Mouse (Mus musculus): ENCODE data around the gene Eif2b3. TPM values are rescaled to one million over a fixed set of nuclear protein-coding genes. Genes with fewer than 3 reads are reported as not detected.
A peak's percentile ranks its signal among the peaks of the same experiment; 100 is the strongest.

Gene Eif2b3
- polyA plus RNA-seq, 1 experiment from 2014 or later: 29.9 TPM

DNA sequence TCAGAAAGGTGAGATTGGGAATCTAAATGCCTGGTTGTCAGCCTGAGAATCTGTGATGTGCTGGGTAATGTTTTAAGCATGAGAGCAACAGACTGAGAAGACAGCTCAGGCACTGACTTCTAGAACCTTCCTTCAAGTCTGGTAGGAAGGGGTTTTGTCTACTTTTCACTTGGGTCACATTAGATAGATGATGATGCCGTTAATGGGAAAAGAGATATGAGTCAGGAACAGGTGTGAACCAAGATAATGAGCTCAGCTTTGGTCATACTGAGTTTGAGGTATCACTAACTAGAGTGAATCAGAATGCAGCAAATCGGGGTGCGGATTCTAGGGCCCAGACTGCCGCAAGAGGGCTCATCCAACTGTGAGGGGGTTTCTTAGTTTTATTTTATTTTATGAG, 4.3 kb downstream of the Eif2b3 start:
- DNase-seq (ENCODE audit: low spot score): no peak
- Histone ChIP-seq H3K27ac (replicated peaks) (no peak overlapping the region), H3K4me1 (replicated peaks; ENCODE audit: control insufficient read depth, insufficient read depth) (no peaks in the 10 kb centered on the region), H3K4me2 (replicated peaks; ENCODE audit: low read depth) (no peak overlapping the region), H3K27me3 (ENCODE audit: control insufficient read depth, insufficient read depth, low read length) (no peaks in the 10 kb centered on the region), H3K9ac (ENCODE audit: low read length) (no peak overlapping the region), H3K4me3 (ENCODE audit: low read depth, low read length) (no peak overlapping the region), H3K36me3 (ENCODE audit: control insufficient read depth, insufficient read depth, low read length) (0 out of 2 replicates have a peak, but pooled peaks cover 4% of the 10 kb centered on the region), H3K9me3 (ENCODE audit: control insufficient read depth, low read length) (no peaks in the 10 kb centered on the region)
- ATAC-seq (ENCODE audit: low FRiP score, low TSS enrichment): no peak
- 91% methylated on average over 4 of the region's 4 CpGs for WGBS
- TF ChIP-seq EP300 (optimal IDR thresholded peaks at IDR 0.05) (no peak), CTCF (IDR thresholded peaks at IDR 0.05; ENCODE audit: low read depth) (no peak)

DNA sequence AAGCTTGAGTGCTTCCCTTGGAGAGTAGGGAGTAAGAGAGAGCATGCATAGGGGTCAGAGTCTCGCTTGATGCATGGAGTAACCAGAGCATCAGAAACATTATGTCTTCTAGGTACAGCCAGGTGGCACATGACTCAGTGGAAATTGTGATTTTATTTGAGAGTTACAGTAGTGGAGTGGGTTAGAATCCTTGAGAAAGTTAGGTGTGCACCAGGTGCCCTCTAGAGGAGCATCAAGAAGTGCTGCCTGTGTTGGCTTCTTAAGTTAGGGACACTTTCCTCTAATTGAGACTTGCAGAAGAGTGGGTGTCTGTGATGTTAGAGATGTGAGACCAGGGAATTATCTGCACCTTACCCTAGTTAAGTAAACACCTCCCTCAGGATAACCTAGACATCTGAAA, 11.9 kb downstream of the Eif2b3 start:
- Histone ChIP-seq H3K9ac (ENCODE audit: low read length) (no peak overlapping the region), H3K4me2 (replicated peaks; ENCODE audit: low read depth) (no peak overlapping the region), H3K4me3 (ENCODE audit: low read depth, low read length) (no peak overlapping the region), H3K9me3 (ENCODE audit: control insufficient read depth, low read length) (no peaks in the 10 kb centered on the region), H3K27ac (replicated peaks) (no peak overlapping the region), H3K4me1 (replicated peaks; ENCODE audit: control insufficient read depth, insufficient read depth) (no peaks in the 10 kb centered on the region), H3K27me3 (ENCODE audit: control insufficient read depth, insufficient read depth, low read length) (no peaks in the 10 kb centered on the region), H3K36me3 (ENCODE audit: control insufficient read depth, insufficient read depth, low read length) (no peaks in the 10 kb centered on the region; the same call in 1 of the 2 replicates)
- no peak for DNase-seq (ENCODE audit: low spot score)
- 94% methylated on average over 1 of the region's 1 CpGs for WGBS
- peak; percentile 44 for TF ChIP-seq CTCF (IDR thresholded peaks at IDR 0.05; ENCODE audit: low read depth)
- TF ChIP-seq EP300 (optimal IDR thresholded peaks at IDR 0.05): no peak
- no peak for ATAC-seq (ENCODE audit: low FRiP score, low TSS enrichment)

DNA sequence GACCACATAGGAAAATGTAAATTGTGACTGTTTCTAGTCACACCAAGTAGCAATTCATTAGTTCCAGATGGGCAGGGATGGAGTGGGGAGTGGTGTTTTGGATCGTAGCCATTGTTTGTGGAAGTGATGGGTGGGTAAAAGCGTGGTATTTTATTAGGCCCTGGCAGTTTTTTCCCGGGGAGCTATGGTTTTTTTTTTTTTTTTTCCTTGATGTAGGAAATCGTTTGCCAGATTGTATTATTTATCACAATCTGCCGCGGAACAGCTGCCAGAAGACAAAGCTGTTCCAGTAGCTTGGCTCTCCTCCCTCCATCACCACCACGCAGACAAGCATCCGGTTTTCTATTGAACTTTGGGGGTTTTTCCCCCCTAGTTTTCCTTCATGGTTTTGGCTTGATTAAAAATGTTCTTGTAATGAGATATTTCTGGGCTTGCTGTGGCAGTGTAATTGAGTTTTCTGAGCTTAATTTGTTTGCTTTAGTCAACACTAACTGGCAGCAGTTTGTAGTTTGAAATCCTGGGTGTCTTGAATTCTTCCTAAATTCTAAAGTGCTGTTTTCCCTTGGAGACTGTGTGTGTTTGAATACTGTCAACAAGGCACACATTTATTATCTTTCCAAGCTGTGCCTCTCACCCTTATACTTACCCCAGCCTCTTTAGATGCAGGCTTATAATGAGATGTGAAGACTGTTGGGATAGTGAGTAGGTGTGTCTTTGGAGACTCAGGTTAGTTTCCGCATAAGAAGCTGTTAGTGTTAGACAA, 20.9 kb downstream of the Eif2b3 start:
- H3K4me1 ChIP-seq (replicated peaks; ENCODE audit: control insufficient read depth, insufficient read depth): no peaks in the 10 kb centered on the region
- WGBS: 13% methylated on average over 9 of the region's 9 CpGs
- ATAC-seq (ENCODE audit: low FRiP score, low TSS enrichment): no peak

DNA sequence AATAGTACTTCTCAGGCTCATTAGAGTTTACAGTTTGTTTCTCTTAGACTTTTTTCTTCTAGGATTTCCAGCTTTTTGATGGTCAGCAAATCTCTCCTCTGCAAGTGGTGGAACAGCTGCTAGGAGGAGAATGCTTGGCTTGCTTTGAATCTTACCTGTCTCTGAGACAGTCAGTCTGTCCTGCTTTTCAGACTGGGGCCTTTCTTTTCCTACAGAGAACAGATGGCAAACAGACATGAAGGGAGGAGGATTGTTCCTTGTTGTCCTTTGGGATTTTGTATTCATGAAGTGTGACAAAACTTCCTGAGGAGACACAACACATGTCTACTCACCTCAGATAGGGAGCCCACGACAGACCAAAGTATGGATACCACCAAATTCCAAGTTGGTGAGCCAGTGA, 21.6 kb downstream of the Eif2b3 start:
- no peaks in the 10 kb centered on the region for H3K27me3 ChIP-seq (ENCODE audit: control insufficient read depth, insufficient read depth, low read length)
- H3K27ac ChIP-seq (replicated peaks): peak overlapping the region; percentile 49; the same call in 1 of the 2 replicates
- H3K36me3 ChIP-seq (ENCODE audit: control insufficient read depth, insufficient read depth, low read length): no peaks in the 10 kb centered on the region

More for the DNA sequence above, 20.9 kb downstream of the Eif2b3 start:
- no peaks in the 10 kb centered on the region for H3K27me3 ChIP-seq (ENCODE audit: control insufficient read depth, insufficient read depth, low read length)
- H3K4me3 ChIP-seq (ENCODE audit: low read depth, low read length): no peak overlapping the region
- H3K27ac ChIP-seq (replicated peaks): peak overlapping the region; percentile 49
- no peaks in the 10 kb centered on the region for H3K9me3 ChIP-seq (ENCODE audit: control insufficient read depth, low read length)
- H3K9ac ChIP-seq (ENCODE audit: low read length): no peak overlapping the region; the same call in 1 of the 2 replicates
- H3K4me2 ChIP-seq (replicated peaks; ENCODE audit: low read depth): no peak overlapping the region
- TF ChIP-seq CTCF (IDR thresholded peaks at IDR 0.05; ENCODE audit: low read depth): no peak
- no peak for TF ChIP-seq EP300 (optimal IDR thresholded peaks at IDR 0.05)
- DNase-seq (ENCODE audit: low spot score): no peak
- no peaks in the 10 kb centered on the region for H3K36me3 ChIP-seq (ENCODE audit: control insufficient read depth, insufficient read depth, low read length)

DNA sequence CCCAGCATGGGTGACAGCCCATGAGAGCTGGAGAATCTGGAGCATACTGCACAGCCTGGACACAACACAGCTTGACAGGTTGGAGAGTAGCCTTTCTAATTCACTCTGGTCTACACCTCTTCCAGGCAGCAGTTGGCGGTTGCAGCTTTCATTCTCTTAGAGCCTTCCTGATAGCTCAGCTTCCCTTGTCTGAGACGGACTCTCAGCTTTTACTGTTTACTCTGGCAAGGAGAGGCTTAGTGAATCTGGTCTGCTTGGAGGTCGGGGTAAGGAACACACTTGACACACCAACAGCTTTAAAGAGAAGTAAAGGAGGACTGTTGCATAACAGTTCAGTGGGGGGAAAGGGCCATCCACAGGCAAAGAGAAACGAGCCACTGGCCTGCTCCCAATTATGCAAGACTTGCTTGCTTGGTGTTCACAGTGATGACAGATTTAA, 22.1 kb downstream of the Eif2b3 start:
- Histone ChIP-seq H3K9me3 (ENCODE audit: control insufficient read depth, low read length) (no peaks in the 10 kb centered on the region), H3K4me1 (replicated peaks; ENCODE audit: control insufficient read depth, insufficient read depth) (no peaks in the 10 kb centered on the region), H3K27ac (replicated peaks) (peak overlapping the region; percentile 49; the same call in 1 of the 2 replicates), H3K36me3 (ENCODE audit: control insufficient read depth, insufficient read depth, low read length) (no peaks in the 10 kb centered on the region), H3K4me3 (ENCODE audit: low read depth, low read length) (no peak overlapping the region), H3K9ac (ENCODE audit: low read length) (no peak overlapping the region), H3K27me3 (ENCODE audit: control insufficient read depth, insufficient read depth, low read length) (no peaks in the 10 kb centered on the region), H3K4me2 (replicated peaks; ENCODE audit: low read depth) (no peak overlapping the region)
- no peak for DNase-seq (ENCODE audit: low spot score)
- peak; percentile 10; the same call in 1 of the 2 replicates for ATAC-seq (ENCODE audit: low FRiP score, low TSS enrichment)
- 30% methylated on average over 4 of the region's 4 CpGs for WGBS
- TF ChIP-seq CTCF (IDR thresholded peaks at IDR 0.05; ENCODE audit: low read depth) (no peak), EP300 (optimal IDR thresholded peaks at IDR 0.05) (no peak)

More for the DNA sequence above, 21.6 kb downstream of the Eif2b3 start:
- 59% methylated on average over 1 of the region's 1 CpGs for WGBS
- no peaks in the 10 kb centered on the region for H3K4me1 ChIP-seq (replicated peaks; ENCODE audit: control insufficient read depth, insufficient read depth)
- TF ChIP-seq EP300 (optimal IDR thresholded peaks at IDR 0.05): no peak
- no peak for TF ChIP-seq CTCF (IDR thresholded peaks at IDR 0.05; ENCODE audit: low read depth)
- no peak overlapping the region for H3K4me2 ChIP-seq (replicated peaks; ENCODE audit: low read depth)
- no peak for ATAC-seq (ENCODE audit: low FRiP score, low TSS enrichment)
- H3K9me3 ChIP-seq (ENCODE audit: control insufficient read depth, low read length): no peaks in the 10 kb centered on the region
- H3K9ac ChIP-seq (ENCODE audit: low read length): no peak overlapping the region
- no peak for DNase-seq (ENCODE audit: low spot score)
- H3K4me3 ChIP-seq (ENCODE audit: low read depth, low read length): no peak overlapping the region

DNA sequence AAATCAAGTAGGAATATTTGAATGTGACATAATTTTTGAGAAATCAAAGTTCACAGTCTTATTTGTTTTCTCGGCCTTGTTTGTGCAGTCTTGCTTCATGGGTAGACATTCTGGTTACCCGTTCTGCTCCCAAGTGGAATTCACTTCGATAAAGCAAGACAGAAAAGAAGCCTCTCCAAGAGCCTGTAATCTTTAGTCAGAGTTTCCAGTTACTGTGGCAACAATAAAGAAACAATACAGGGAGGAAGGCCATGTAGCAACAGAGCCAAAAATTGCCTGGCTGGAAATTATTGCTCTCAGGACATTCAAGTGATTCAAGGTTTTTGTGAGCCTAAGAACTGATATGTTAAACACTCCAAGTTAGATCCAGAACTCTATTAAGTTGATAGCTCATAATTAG, 29.6 kb downstream of the Eif2b3 start:
- H3K36me3 ChIP-seq (ENCODE audit: control insufficient read depth, insufficient read depth, low read length): no peaks in the 10 kb centered on the region
- no peaks in the 10 kb centered on the region for H3K27me3 ChIP-seq (ENCODE audit: control insufficient read depth, insufficient read depth, low read length)
- H3K4me3 ChIP-seq (ENCODE audit: low read depth, low read length): no peak overlapping the region
- TF ChIP-seq CTCF (IDR thresholded peaks at IDR 0.05; ENCODE audit: low read depth): no peak
- TF ChIP-seq EP300 (optimal IDR thresholded peaks at IDR 0.05): no peak
- H3K4me1 ChIP-seq (replicated peaks; ENCODE audit: control insufficient read depth, insufficient read depth): no peaks in the 10 kb centered on the region
- 46% methylated on average over 3 of the region's 3 CpGs for WGBS
- no peaks in the 10 kb centered on the region for H3K9me3 ChIP-seq (ENCODE audit: control insufficient read depth, low read length)
- H3K4me2 ChIP-seq (replicated peaks; ENCODE audit: low read depth): no peak overlapping the region
- H3K9ac ChIP-seq (ENCODE audit: low read length): no peak overlapping the region
- ATAC-seq (ENCODE audit: low FRiP score, low TSS enrichment) (no peak), DNase-seq (ENCODE audit: low spot score) (no peak)
- H3K27ac ChIP-seq (replicated peaks): no peak overlapping the region
